Mouse (Mus musculus) forebrain, postnatal 0 days (tissue): ENCODE measurements at regions not wholly inside any gene's neighbourhood (a gene's known extent, or its start where the extent isn't known, plus 50 kb on each side); places are given as distances from the start of the nearest gene placed in this dataset.
A peak's percentile ranks its signal among the peaks of the same experiment; 100 is the strongest.

ENCODE experiments used
- ATAC-seq: fragments of 200-750 bp; cut with Nextera tagmentation; 2 replicates; pipeline ENCODE4 v1.8.0; 2017; ENCODE audit warnings: mild to moderate bottlenecking, moderate library complexity
- DNase-seq: peaks from one replicate; pipeline ENCODE4 v3.0.0-alpha.2; 2015
- H3K27ac ChIP-seq: fragments of 300-500 bp; sonication (generic); 2 replicates; pipeline ENCODE4 v1.5.1; 2014; ENCODE audit warnings: low read depth, mild to moderate bottlenecking, antibody characterized with exemption, low read length, moderate library complexity, mixed read lengths
- H3K27me3 ChIP-seq: fragments of 300-500 bp; sonication (generic); 2 replicates; pipeline ENCODE4 v1.6.1; 2014; ENCODE audit warnings: mild to moderate bottlenecking, low read length, mixed read lengths; ENCODE audit not compliant: insufficient read depth
- H3K36me3 ChIP-seq: fragments of 300-500 bp; sonication (generic); 2 replicates; pipeline ENCODE4 v1.6.1; 2014; ENCODE audit warnings: mild to moderate bottlenecking, moderate library complexity; ENCODE audit not compliant: insufficient read depth
- H3K4me1 ChIP-seq: fragments of 300-500 bp; sonication (generic); 2 replicates; pipeline ENCODE4 v1.6.1; 2014; ENCODE audit warnings: antibody characterized with exemption; ENCODE audit not compliant: insufficient read depth
- H3K4me2 ChIP-seq: fragments of 300-500 bp; sonication (generic); 2 replicates; pipeline ENCODE4 v1.6.1; 2014; ENCODE audit warnings: low read depth, mild to moderate bottlenecking, moderate library complexity
- H3K4me3 ChIP-seq: fragments of 300-500 bp; sonication (generic); 2 replicates; pipeline ENCODE4 v1.5.1; 2014; ENCODE audit warnings: low read depth, low read length, mixed read lengths
- H3K9ac ChIP-seq: fragments of 300-500 bp; sonication (generic); 2 replicates; pipeline ENCODE4 v1.6.1; 2014; ENCODE audit warnings: mild to moderate bottlenecking
- H3K9me3 ChIP-seq: fragments of 300-500 bp; sonication (generic); 2 replicates; pipeline ENCODE4 v1.6.1; 2016; ENCODE audit warnings: low read length
- CTCF ChIP-seq: sonication (generic); IDR thresholded peaks from 2 replicates; pipeline ENCODE4 v1.5.1; 2016; ENCODE audit warnings: antibody characterized with exemption, control low read depth, low read depth
- WGBS: fragments of 180-500 bp; shearing (Covaris S2); extraction: QIAGEN DNeasy Blood & Tissue Kit; methylation state at CpG from one replicate; pipeline ENCODE4 v1.1.7; 2014; 5-methylcytosine and 5-hydroxymethylcytosine counted together

- H3K4me3 ChIP-seq, result no peak overlapping the region
- 85% methylated on average over 8 of the region's 8 CpGs for WGBS
- H3K27me3 ChIP-seq, result no peaks in the 10 kb centered on the region
- H3K4me2 ChIP-seq, result no peak overlapping the region
- ATAC-seq (no peak), DNase-seq (no peak)
- no peaks in the 10 kb centered on the region for H3K36me3 ChIP-seq
- no peaks in the 10 kb centered on the region for H3K9me3 ChIP-seq
- no peaks in the 10 kb centered on the region for H3K4me1 ChIP-seq
- TF ChIP-seq CTCF, result no peak
- no peak overlapping the region for H3K9ac ChIP-seq
- no peak overlapping the region for H3K27ac ChIP-seq
Observed at GRCm38 (mm10) chr2:92521527-92521926, 61.2 kb upstream of the Slc35c1 start.

GRCm38 (mm10) chr2:92519396-92519795 is 59.1 kb upstream of the Slc35c1 start:
- H3K4me3 ChIP-seq, result no peak overlapping the region
- DNase-seq, result no peak
- H3K9me3 ChIP-seq, result no peaks in the 10 kb centered on the region
- no peaks in the 10 kb centered on the region for H3K27me3 ChIP-seq
- TF ChIP-seq CTCF, result no peak
- H3K4me1 ChIP-seq, result no peaks in the 10 kb centered on the region
- ATAC-seq, result no peak
- no peak overlapping the region for H3K27ac ChIP-seq
- no peak overlapping the region for H3K9ac ChIP-seq
- 90% methylated on average over 8 of the region's 8 CpGs for WGBS
- no peaks in the 10 kb centered on the region for H3K36me3 ChIP-seq
- H3K4me2 ChIP-seq, result no peak overlapping the region

- no peak for ATAC-seq
- TF ChIP-seq CTCF, result no peak
- no peaks in the 10 kb centered on the region for H3K9me3 ChIP-seq
- no peak overlapping the region for H3K9ac ChIP-seq
- 87% methylated on average over 8 of the region's 8 CpGs for WGBS
- no peaks in the 10 kb centered on the region for H3K4me1 ChIP-seq
- H3K27ac ChIP-seq, result no peak overlapping the region
- H3K27me3 ChIP-seq, result no peaks in the 10 kb centered on the region
- DNase-seq, result no peak
- H3K4me2 ChIP-seq, result no peak overlapping the region
- H3K36me3 ChIP-seq, result no peaks in the 10 kb centered on the region
- H3K4me3 ChIP-seq, result no peak overlapping the region
Observed at GRCm38 (mm10) chr2:92518891-92519290, 58.6 kb upstream of the Slc35c1 start.

- ATAC-seq, result no peak
Observed at GRCm38 (mm10) chr2:92514961-92515360, 54.6 kb upstream of the Slc35c1 start.

GRCm38 (mm10) chr2:92511771-92512744 is 51.7 kb upstream of the Slc35c1 start:
- DNase-seq, result no peak
- TF ChIP-seq CTCF, result no peak
- no peaks in the 10 kb centered on the region for H3K27me3 ChIP-seq
- peak; percentile 60 for ATAC-seq
- 0 out of 2 replicates have a peak, but pooled peaks cover 4% of the 10 kb centered on the region for H3K9me3 ChIP-seq
- no peak overlapping the region for H3K4me2 ChIP-seq
- H3K36me3 ChIP-seq, result no peaks in the 10 kb centered on the region
- H3K9ac ChIP-seq, result no peak overlapping the region
- WGBS, result 73% methylated on average over 6 of the region's 6 CpGs
- H3K27ac ChIP-seq, result no peak overlapping the region
- no peaks in the 10 kb centered on the region for H3K4me1 ChIP-seq
- H3K4me3 ChIP-seq, result no peak overlapping the region

More at GRCm38 (mm10) chr2:92514961-92515360, 54.6 kb upstream of the Slc35c1 start:
- H3K4me3 ChIP-seq, result no peak overlapping the region
- no peak for DNase-seq
- WGBS, result 60% methylated on average over 6 of the region's 6 CpGs
- H3K4me2 ChIP-seq, result no peak overlapping the region
- no peaks in the 10 kb centered on the region for H3K36me3 ChIP-seq
- H3K9ac ChIP-seq, result no peak overlapping the region
- H3K27ac ChIP-seq, result no peak overlapping the region
- H3K27me3 ChIP-seq, result no peaks in the 10 kb centered on the region
- H3K4me1 ChIP-seq, result no peaks in the 10 kb centered on the region
- 0 out of 2 replicates have a peak, but pooled peaks cover 4% of the 10 kb centered on the region for H3K9me3 ChIP-seq
- no peak for TF ChIP-seq CTCF
